Mouse (Mus musculus): ENCODE data around the gene Alox12e.
"Not testable (repeated sequence)": the region's sequence is repeated elsewhere in the genome, so short reads cannot be mapped to it uniquely, and the experiment has no call there.

Alox12e gene

DNA sequence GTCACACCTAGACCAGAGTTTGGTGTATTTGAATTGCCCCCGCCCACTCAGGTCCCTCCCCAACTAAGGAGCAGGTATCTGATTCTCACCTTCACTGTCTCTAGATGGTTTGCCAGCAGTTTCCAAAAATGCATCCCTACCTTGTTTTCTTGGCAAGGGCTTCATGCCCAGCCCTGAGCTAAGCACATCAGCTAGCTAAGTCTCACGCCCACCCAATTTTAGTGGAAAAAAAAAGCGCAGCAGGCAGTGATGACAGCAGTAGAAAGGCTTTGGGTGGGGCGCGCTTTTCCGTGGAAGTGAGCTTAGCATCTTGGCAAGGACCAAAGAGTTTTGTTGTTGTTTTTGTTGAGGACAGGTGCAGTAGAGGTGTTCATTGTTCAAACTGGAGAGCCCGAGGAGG is at the start of gene Alox12e:
Alox12e (minus strand) TSS at position 101 of the 400 bp plus-strand sequence.
- DNase-seq (ENCODE audit: low spot score), result no peak

DNA sequence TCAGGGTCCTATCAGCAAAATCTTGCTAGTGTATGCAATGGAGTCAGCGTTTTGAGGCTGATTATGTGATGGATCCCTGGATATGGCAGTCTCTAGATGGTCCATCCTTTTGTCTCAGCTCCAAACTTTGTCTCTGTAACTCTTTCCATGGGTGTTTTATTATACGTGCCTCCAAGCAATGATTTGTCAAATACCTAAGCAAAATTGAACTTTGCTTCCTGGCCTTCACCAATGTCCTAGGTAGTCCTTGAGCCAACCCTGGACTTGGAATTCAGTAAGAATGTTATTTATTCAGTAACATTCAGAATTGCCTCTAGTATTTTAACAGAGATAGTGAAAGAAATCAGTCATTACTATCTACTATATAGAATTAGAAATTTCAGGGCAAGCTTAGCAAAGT is 46.2 kb upstream of the Alox12e start:
- not testable (repeated sequence) for DNase-seq (ENCODE audit: low spot score)

DNA sequence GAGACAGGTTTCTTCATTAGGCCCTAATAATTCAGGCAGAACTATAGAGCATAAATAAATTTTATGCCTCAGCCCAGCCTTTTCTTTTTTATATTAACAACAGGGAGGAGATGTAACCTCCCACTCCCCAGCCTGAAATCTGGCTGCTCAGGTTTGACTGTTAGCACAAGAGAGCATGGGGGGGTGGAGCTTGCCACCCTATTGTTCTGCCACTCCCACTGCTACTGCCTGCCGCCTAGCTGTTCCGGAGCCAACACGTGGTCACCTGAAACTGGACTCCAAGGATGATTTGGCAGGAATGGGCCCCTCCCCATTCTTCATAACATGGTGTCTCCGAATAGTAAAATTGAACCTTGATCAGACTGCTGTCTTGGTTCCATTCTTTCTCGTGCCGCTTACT is 45.3 kb upstream of the Alox12e start:
- not testable (repeated sequence) for DNase-seq (ENCODE audit: low spot score)

DNA sequence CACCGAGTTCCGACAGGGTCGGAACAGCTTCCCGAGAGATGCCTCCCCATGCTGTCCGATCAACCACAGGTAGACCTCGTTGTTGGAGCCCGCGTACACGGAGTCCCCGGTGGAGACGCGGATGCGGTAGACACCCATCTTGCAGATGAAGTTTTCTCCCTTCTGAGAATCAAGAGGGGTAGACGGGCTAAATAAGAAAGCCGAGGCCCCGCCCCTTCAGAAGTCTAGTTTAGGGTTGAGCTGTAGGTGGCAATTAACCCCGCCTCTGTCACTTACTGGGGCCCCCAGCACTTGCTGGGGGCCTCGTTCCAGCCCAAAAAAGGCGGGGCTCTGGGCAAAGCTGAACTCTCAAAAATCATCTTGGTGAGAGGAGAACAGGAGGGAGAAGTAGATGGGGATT is 29.4 kb upstream of the Alox12e start, which contains the start of gene Alox15:
Alox15 (minus strand) TSS at position 164 of the 400 bp plus-strand sequence.
- DNase-seq (ENCODE audit: low spot score), result no peak

DNA sequence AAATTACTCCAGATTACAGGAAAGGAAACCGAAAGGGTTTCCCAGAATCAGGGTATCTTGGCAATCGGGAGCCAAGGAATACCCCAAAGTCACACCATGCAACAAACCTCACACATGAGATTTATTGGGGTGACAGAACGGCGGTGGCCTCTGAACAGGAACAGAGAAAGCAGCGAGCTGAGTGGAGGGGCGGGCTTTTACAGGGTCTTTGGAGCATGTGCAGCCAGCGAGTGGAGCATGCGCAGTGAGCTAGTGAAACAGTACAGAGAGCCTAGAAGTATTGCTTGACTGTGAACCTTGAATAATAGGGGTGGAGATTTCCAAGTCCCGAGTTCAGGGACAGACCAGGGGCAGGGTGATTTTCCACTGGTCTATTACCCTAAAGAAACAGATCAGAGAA is 26.2 kb upstream of the Alox12e start:
- DNase-seq (ENCODE audit: low spot score), result no peak

DNA sequence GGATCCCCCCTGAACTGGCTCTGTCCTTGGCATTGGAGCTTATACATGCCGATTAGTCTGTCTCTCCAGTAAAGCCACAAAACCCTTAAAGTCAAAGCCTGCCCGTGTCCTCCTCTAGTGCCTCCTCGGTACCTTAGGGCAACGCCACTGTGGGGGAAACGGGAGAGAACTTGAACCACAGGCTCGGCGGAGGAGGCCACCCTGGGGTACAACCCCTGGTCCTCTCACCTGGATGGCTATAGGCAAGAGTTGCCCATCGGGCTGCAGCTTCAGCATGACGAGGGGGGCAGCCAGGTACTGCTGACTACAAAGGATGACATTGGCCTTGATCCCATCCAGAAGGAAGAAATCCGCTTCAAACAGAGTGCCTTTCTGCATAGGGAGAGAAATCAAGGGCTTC is 25.4 kb upstream of the Alox12e start:
- no peak for DNase-seq (ENCODE audit: low spot score)

DNA sequence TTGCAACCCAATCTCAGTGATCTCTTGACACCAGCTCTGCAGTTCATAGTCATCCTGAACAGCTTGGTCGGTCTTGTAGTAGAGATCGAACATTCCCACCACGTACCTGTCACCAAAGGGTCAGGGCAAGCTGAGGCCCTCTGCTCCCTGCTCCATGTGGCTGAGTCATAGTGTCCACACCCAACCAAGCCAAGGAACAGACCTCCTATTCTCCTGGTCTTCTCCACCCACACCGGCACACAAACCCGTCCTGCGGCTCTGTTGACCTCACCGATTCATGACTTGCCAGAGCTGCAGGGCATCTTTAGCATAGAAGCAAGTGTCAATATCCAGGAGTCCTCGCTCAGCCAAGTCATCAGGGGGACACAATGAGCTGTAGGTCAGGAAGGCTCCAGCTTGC is 23.1 kb upstream of the Alox12e start:
- DNase-seq (ENCODE audit: low spot score), result no peak

DNA sequence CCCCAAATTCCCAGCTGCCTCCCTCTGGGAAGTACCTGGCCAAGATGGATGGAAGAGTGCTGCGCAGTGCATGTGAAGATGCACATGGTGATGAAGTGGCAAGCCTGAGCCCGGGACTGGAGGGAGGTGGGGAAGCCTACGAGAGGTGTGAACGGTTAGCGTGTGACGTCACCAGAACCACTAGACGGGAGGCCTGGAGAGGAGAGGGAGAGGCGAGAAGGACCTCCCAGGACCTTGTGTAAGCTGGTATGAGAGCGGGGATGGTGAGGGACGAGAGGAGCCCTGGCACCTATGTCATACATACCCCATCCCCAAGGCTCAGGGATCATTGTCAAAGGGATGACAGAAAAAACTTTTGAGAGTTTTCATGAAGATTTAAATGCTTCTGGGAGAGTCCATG is 22.6 kb upstream of the Alox12e start:
- DNase-seq (ENCODE audit: low spot score), result no peak

DNA sequence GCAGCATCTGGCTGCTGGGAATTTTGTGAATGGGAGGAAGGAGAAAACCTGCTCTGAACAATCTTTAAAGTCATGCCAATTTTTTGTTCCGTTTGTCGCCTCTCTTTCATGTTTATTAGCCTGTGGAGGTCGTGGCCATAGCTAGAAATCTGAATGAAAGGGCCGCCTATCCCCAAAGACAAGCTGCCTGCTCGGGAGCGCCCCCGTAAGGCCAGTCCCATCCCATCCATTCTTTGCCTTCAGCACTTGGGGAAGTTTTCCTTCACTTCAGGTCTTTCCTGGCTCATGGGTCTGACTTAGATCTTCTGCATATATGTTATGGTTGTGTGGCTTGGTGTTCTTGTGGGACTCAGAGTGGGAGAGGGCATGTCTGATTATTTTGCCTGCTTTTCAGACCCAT is 17.1 kb upstream of the Alox12e start:
- no peak for DNase-seq (ENCODE audit: low spot score)

DNA sequence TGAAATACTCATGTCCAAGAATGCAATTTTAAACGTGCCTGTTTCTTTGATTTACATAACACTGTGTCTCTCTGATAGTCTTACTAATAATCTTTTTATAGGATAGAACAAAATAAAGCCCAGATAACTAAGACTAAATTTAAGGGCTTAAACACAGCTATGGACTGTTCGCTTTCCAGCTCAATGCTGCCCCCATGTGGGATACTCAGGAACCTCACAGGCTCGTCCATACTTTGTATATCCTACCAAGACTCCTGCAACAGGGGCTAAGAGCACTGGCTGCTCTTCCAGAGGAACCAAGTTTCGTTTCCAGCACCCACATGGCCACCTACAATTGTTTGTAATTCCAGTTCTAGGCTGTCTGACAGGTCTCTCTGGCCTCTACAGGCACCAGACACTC is 12.0 kb upstream of the Alox12e start:
- peak; percentile 24 for DNase-seq (ENCODE audit: low spot score)

DNA sequence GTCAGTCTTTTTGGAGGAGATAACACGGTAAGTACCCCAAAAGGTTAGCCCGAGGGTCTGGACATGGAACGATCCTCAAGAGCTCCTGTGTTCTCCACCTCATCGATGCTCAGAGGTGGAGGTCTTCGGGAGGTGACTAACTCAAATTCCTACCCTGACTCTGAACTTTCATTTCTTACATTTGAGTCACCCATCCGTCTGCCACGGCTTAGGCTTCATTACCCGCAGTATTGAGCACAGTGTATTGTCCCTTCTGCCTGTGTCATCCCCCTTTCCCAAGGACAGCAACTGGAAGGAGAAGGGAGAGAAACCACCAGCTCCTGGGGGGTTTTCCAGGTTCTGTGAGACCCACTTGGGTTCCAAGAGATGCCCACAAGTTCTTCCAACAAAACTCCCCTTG is 2.3 kb upstream of the Alox12e start:
- DNase-seq (ENCODE audit: low spot score), result no peak

DNA sequence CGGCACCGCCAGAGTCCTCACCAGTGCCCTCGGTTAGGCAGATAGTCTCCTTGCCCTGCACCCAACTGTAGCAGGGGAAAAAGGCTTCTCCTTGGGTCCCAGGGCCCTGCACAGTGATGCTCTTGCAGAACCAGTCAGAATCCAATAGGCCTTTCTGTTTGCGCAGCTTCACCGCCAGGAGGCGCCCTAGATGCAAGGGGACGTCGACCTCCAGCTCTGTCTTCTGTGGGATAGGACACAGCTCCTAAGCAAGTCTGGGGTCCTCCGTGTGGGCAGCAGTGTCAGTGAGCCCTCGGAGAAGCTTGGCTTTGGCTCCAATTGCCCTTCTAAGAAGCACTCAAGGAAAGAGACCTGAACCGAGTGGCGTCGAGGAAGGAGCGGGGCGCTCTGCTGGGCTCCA is 764 bp downstream of the Alox12e start:
- peak; percentile 15 for DNase-seq (ENCODE audit: low spot score)

DNA sequence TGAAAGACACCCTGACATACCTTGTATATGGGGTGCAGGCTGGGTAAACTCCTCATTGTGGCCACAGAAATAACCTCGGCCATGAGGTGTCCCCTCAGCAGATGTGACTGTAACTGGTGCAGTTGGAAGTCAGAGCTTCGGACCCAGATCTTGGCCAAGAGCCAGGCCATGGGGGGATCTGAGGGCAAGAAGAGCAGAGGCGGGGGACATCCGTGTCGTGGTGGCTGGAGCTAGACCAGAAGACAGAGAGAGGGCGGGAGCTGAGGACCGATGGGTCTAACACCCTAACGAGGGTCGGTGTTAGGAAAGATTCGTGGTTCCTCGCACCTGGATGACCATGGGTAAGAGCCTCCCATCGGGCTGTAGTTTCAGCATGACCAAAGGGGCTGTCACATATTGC is 2.8 kb downstream of the Alox12e start:
- no peak for DNase-seq (ENCODE audit: low spot score)

DNA sequence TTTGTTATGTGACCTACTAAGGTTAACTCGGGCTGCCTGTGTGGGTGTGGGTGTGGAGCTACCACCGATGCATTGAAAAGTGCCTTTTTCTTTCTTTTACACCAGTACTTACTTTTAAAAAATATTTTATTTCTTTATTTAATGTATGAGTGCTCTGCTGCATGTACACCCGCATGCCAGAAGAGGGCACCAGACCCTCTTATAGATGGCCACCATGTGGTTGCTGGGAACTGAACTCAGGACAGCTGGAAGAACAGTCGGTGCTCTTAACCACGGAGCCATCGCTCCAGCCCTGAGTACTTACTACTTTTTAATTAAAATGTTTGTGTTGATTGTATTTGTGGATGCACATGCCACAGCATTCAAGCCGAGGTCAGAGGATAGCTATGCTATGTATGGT is 8.6 kb downstream of the Alox12e start:
- DNase-seq (ENCODE audit: low spot score), result no peak

DNA sequence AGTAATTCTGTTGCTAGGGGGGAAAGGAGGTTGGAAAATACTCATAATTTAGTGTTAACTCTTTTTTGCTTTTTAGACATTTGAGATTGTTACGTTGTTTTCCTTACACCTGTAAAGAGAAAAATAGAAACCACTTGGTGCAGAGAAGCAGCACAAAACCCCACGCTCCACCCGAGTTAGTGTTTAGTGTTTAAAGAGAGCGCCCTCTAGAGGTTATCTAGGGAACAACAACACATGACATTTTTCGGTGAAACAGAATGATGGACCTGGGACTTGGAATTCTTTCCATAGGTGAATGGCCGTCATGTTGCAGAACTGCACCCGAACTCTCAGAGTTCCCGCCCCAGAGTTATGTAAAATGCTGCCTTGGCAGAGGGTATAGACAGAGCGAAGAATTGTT is 13.1 kb downstream of the Alox12e start:
- DNase-seq (ENCODE audit: low spot score), result no peak

DNA sequence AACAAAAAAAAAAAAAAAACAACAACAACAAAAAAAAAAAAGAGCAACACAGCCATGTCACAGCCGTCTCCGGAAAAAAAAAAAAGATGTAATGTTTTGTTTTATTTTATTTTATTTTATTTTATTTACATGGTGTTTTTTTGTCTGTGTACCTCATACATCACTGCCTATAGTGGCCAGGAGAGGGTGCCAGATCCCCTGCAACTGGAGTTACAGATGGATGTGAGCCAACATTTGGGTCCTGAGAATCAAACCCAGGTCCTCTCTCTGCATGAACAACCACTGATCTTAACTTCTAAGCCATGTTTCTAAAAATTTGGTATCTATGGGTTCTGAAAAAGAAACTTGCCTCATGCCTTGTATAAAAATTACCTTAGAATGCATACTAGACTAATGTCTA is 14.1 kb downstream of the Alox12e start:
- no peak for DNase-seq (ENCODE audit: low spot score)

DNA sequence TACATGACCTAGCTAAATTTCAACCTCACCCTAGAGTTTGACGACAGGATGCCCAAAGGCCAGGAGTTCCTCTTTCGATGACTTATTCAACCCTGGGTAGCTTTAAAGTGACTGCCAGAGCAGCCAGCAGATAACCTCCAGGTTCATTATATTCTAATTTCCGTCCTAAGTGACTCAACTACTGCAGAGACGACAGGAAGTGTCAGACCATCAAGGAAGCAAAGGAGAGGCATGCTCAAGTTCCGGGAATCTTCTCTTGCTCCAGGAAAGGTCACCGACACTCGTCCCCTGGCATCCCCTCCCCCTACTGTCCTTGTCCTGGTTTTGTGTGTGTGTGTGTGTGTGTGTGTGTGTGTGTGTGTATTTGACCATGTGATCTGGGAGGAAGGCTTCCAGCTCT is 16.3 kb downstream of the Alox12e start:
- no peak for DNase-seq (ENCODE audit: low spot score)

DNA sequence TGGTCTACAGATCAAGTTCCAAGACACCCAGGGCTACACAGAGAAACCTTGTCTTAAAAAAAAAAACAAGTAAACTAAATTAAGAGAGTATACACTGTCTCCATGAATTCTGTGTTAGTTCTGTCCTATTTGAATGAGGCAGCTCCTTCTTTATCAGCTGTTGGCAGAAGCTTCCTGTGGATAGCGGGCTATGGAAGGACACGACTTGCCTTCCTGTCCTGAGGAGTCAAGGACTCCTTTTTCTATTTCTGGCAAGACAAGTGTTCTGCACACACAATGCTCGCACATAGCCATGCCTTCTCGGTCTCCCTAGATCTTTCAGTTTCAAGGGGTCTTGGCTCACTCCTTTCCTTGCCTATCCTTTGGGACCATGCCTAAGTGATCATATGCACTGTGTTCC is 20.1 kb downstream of the Alox12e start:
- DNase-seq (ENCODE audit: low spot score), result no peak

DNA sequence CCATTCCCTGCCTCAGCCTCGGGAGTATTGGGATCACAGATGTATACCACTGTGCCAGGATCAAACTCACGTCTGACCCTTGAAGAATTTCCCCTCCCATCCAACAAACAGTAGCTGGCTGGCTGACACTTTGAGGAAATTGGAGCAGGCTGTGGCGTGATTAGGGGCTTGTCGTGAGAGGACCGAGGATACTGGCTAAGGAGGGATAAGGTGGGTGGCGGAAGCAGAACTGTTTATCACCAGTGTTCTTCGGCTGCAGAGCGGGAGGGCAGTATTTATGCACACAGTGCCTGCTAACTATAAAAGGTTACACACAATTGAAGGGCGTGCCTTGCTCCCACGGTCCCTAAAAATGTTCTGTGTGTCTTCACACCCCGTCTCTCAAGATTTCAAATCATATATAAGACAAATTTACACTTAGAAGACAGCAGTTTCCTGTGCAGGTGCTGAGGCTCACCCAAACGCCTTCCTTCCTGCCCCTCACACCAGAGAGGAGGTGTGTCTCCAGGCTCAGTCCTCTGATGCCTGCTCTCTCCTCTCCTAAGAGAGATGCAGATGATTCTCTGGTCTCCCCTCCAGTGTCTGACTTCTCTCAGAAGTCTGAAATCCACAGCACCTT is 24.5 kb downstream of the Alox12e start:
- DNase-seq (ENCODE audit: low spot score), result no peak

DNA sequence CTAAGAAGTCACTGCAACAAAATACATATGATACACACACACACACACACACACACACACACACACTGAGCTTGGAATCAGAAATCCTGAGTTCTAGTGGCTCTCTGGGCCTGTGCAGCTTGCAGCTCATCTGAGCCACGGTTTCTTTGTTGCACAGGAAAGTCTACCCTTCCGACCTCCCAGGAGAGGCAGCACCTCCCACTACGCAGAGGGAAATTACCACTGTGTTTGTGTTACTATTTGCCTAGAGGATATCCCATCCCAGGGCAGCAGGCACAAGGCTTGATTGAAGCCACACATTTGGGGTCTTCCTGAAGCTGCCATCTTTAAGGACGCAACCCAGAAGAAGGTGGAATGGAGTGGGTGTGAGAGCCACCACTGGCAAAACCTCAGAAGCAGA is 25.0 kb downstream of the Alox12e start:
- DNase-seq (ENCODE audit: low spot score), result no peak

DNA sequence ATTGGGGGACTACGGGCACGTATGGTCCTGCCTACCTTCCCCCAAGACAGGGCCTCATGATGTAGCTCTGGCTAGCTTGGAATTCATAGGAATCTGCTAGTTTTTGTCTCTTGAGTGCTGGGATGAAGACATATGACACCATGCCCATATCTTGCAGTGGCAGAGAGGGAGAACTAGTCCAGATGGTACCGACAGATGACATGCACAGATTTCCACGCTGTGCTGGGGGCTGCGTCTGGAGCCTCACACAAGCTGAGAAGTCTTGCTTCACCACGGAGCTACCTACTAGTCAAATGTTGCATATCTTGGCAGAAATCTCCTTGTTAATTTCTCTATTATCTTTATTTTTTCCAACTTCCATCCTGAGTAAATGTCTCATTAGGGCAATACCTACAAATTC is 28.5 kb downstream of the Alox12e start:
- DNase-seq (ENCODE audit: low spot score), result no peak

DNA sequence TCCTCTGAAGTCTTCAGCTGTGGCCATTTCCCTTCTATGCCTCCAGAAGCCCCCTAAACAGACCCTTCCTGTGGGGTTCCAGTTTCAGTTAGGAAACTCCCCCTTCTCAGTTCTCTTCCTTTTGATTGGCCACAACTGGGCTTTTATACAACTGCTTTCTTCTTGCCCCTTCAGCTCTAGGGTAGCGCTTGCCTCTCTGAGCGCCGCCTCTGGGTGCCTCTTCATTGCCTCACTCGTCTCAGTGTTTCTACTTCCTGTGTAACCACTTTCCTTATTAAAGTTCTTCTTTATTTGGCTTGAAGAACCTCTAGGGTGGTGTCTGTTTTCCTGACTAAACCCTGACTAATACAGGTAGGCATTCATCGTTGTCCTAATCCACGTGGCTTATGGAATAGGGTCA is 31.2 kb downstream of the Alox12e start:
- DNase-seq (ENCODE audit: low spot score), result no peak

DNA sequence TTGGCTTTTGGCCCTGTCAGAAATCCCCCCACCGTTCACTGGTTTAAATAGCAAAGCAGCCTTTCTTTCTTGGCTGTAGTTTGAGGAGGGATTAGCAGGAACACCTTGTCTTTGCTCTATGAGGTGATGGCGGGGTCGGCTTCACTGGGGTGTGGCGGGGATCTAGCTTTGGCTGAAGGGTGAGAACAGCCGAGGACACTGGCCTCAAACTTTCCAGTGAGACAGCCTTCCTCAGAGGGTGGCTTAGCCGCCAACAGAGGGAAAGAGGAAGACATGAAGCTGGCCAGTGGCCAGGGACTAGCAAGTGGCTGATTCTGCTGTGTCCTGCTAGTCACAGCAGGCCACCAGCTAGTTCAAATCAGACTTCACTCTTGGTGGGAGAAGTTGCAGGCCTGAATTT is 33.2 kb downstream of the Alox12e start:
- no peak for DNase-seq (ENCODE audit: low spot score)

DNA sequence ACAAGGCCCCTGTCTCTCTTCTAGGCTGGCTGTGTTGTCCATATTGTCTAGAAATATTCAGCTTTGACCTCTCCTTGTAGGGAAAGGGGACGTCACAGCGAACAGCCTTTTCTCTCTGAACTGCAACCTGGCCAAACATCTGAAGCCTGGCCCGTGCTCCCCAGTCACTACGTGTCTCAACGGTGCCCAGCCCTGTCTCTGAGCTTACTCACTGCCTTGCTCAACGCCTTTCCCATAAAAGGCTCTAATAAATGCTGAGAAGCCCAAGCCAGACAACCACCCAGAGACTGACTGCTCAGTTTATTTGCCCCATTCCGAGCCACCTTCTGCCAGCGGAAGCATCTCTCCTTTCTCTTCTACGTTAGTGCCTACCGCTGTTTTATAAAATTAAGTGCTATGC is 34.3 kb downstream of the Alox12e start:
- no peak for DNase-seq (ENCODE audit: low spot score)

DNA sequence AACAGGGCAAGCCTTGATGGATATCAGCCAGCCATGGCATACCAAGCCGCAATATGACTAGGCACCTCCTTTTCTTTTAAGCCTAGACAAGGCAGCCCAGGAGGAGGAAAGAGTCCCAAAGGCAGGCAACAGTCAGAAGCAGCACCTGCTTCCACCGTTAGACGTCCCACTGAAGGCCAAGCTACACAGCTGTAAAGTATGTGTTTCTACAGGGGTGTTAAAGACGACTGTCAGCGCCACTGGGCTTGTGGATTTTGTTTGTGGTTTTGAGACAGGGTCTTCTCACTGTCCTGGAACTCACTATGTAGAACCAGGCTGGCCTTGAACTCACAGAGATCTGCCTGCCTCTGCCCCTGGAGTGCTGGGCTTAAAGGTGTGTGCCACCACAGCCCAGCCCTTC is 36.7 kb downstream of the Alox12e start:
- DNase-seq (ENCODE audit: low spot score), result no peak
